Mouse (Mus musculus) lung, embryonic 14.5 days (tissue): Measurements from ENCODE around the gene Flg. TPM values are rescaled to one million over a fixed set of nuclear protein-coding genes. Genes with fewer than 3 reads are reported as not detected.
A peak's percentile ranks its signal among the peaks of the same experiment; 100 is the strongest.

Source experiments
- ATAC-seq: fragments of 200-750 bp; cut with Nextera tagmentation; 2 replicates; pipeline ENCODE4 v1.8.0; 2017; ENCODE audit warnings: mild to moderate bottlenecking, moderate TSS enrichment, moderate library complexity; ENCODE audit not compliant: insufficient read depth
- DNase-seq: peaks from one replicate; pipeline ENCODE4 v3.0.0-alpha.2; 2015
- H3K27ac ChIP-seq: fragments of 300-500 bp; sonication (generic); 2 replicates; pipeline ENCODE4 v1.5.1; 2014; ENCODE audit warnings: low read depth, mild to moderate bottlenecking, moderate library complexity
- H3K27me3 ChIP-seq: fragments of 300-500 bp; sonication (generic); 2 replicates; pipeline ENCODE4 v1.6.1; 2014; ENCODE audit warnings: low read length, control low read depth; ENCODE audit not compliant: insufficient read depth
- H3K36me3 ChIP-seq: fragments of 300-500 bp; sonication (generic); 2 replicates; pipeline ENCODE4 v1.6.1; 2014; ENCODE audit warnings: control low read depth; ENCODE audit not compliant: insufficient read depth
- H3K4me1 ChIP-seq: fragments of 300-500 bp; sonication (generic); 2 replicates; pipeline ENCODE4 v1.6.1; 2014; ENCODE audit warnings: antibody characterized with exemption, control low read depth; ENCODE audit not compliant: insufficient read depth
- H3K4me2 ChIP-seq: fragments of 300-500 bp; sonication (generic); 2 replicates; pipeline ENCODE4 v1.6.1; 2014; ENCODE audit warnings: mild to moderate bottlenecking
- H3K4me3 ChIP-seq: fragments of 300-500 bp; sonication (generic); 2 replicates; pipeline ENCODE4 v1.5.1; 2014; ENCODE audit warnings: low read depth, low read length
- H3K9ac ChIP-seq: fragments of 300-500 bp; sonication (generic); 2 replicates; pipeline ENCODE4 v1.6.1; 2014
- H3K9me3 ChIP-seq: fragments of 300-500 bp; sonication (generic); 2 replicates; pipeline ENCODE4 v1.6.1; 2016; ENCODE audit warnings: low read depth, low read length, control low read depth
- CTCF ChIP-seq: IDR thresholded peaks from 2 replicates; pipeline ENCODE4 v1.5.1; 2016; ENCODE audit warnings: antibody characterized with exemption, low read depth
- WGBS: fragments of 180-500 bp; shearing (Covaris S2); extraction: QIAGEN DNeasy Blood & Tissue Kit; methylation state at CpG from one replicate; pipeline ENCODE4 v1.1.7; 2014; 5-methylcytosine and 5-hydroxymethylcytosine counted together
- polyA plus RNA-seq: library from polyadenylated mRNA; unstranded; fragments of >200 nt; fragmentation: Nextera tagmentation; extraction: Ambion mirVana; gene quantifications from 2 replicates; pipeline ENCODE4 v1.2.1, GENCODE M21; 2014

Flg gene
- polyA plus RNA-seq: not detected in 2 replicates

- WGBS: 72% methylated on average over 2 of the region's 2 CpGs
- Histone ChIP-seq H3K4me3 (no peak within 1 kb of the TSS), H3K27ac (no peak within 1 kb of the TSS), H3K27me3 (no peaks in the 10 kb centered on the region), H3K4me2 (no peak within 1 kb of the TSS), H3K36me3 (no peaks in the 10 kb centered on the region), H3K9ac (no peak within 1 kb of the TSS), H3K9me3 (no peaks in the 10 kb centered on the region), H3K4me1 (no peaks in the 10 kb centered on the region)
- no peak for DNase-seq
- TF ChIP-seq CTCF: no peak
- no peak for ATAC-seq
Measured at GRCm38 (mm10) chr3:93273223-93273622, at the start of gene Flg. Gene Flg (plus strand): TSS chr3:93273523.

DNA sequence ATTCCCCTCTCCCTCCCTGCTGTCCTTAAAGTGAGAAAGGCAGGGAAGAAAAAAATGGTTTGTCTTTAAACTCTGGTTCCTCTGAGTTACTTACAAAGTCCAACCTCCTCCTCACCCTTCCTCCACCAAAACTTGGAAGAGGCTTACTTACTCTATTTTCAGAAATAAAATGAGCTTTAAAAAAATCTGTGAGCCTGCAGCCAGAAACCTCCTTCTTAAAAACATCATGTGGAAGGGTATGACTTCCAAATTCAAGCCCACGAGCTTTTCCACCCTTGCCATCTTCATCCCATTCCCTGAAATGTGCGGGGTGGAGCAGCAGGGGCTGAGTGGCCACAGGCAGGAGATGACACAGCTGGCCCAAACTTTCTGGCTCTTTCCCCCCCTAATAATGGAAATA, 24.2 kb downstream of the Flg start:
- ATAC-seq: no peak
- Histone ChIP-seq H3K4me2 (no peak overlapping the region), H3K4me1 (no peaks in the 10 kb centered on the region), H3K9me3 (no peaks in the 10 kb centered on the region), H3K36me3 (no peaks in the 10 kb centered on the region), H3K9ac (no peak overlapping the region), H3K27me3 (no peaks in the 10 kb centered on the region), H3K27ac (no peak overlapping the region), H3K4me3 (no peak overlapping the region)
- no peak for TF ChIP-seq CTCF
- WGBS: 66% methylated on average over 2 of the region's 2 CpGs
- no peak for DNase-seq

DNA sequence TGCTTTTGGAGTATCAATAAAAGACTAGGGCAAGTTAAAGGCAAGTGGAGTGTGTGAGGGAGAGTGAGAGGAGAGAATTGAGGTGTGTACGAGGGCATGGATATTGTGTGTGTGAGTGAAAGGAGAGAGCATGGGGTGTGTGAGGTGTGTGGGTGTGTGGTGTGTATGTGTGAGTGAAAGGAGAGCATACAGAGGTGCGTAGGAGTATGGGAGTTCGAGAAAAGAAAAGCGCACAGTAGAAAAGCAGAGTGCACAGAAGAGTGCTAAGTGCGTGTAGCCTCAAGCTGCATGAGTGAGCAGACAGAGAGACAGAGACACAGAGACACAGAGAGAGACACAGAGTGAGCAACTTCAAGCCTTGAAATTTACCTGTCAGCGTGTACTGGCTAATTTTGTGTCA, 26.5 kb downstream of the Flg start:
- no peak overlapping the region for H3K27ac ChIP-seq
- 77% methylated on average over 6 of the region's 6 CpGs for WGBS
- DNase-seq: no peak

GRCm38 (mm10) chr3:93301896-93302295, 28.6 kb downstream of the Flg start:
- ATAC-seq (no peak), DNase-seq (no peak)
- H3K9ac ChIP-seq: no peak overlapping the region
- no peak overlapping the region for H3K4me3 ChIP-seq
- H3K4me2 ChIP-seq: no peak overlapping the region
- no peak for TF ChIP-seq CTCF
- no peaks in the 10 kb centered on the region for H3K4me1 ChIP-seq
- no peaks in the 10 kb centered on the region for H3K36me3 ChIP-seq
- H3K27me3 ChIP-seq: no peaks in the 10 kb centered on the region
- no peaks in the 10 kb centered on the region for H3K9me3 ChIP-seq
- WGBS: 64% methylated on average over 3 of the region's 3 CpGs
- H3K27ac ChIP-seq: no peak overlapping the region

More for the DNA sequence above, 26.5 kb downstream of the Flg start:
- TF ChIP-seq CTCF: no peak
- ATAC-seq: no peak
- Histone ChIP-seq H3K36me3 (no peaks in the 10 kb centered on the region), H3K4me3 (no peak overlapping the region), H3K9me3 (no peaks in the 10 kb centered on the region), H3K4me2 (no peak overlapping the region), H3K27me3 (no peaks in the 10 kb centered on the region), H3K9ac (no peak overlapping the region), H3K4me1 (no peaks in the 10 kb centered on the region)

DNA sequence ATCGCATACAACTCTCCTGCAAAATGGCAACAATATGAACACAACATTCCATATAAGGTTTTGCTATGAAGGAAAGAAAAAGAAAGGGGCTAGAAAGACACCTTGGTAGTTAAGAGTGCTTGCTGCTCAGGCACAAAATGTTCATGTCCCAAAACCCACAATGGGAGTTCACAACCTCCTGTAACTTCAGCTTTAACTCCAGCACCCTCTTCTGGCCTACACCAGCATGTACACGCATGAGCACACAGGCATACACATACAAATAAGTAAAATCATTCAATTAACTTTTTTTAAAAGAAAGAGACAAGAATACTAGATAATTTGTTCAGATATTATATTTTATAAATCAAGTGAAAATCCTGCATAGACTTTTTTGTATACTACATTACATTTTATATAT, 32.8 kb downstream of the Flg start:
- H3K9ac ChIP-seq: no peak overlapping the region
- ATAC-seq: no peak
- WGBS: 79% methylated on average over 2 of the region's 2 CpGs

GRCm38 (mm10) chr3:93311371-93311770, 38.0 kb downstream of the Flg start:
- no peak overlapping the region for H3K27ac ChIP-seq
- ATAC-seq (no peak), DNase-seq (no peak)
- H3K27me3 ChIP-seq: no peaks in the 10 kb centered on the region
- no peaks in the 10 kb centered on the region for H3K9me3 ChIP-seq
- H3K4me1 ChIP-seq: no peaks in the 10 kb centered on the region
- no peak overlapping the region for H3K4me2 ChIP-seq
- WGBS: 58% methylated on average over 3 of the region's 3 CpGs
- TF ChIP-seq CTCF: no peak
- H3K4me3 ChIP-seq: no peak overlapping the region
- H3K9ac ChIP-seq: no peak overlapping the region
- no peaks in the 10 kb centered on the region for H3K36me3 ChIP-seq

More for the DNA sequence above, 32.8 kb downstream of the Flg start:
- DNase-seq: peak; percentile 22
- Histone ChIP-seq H3K4me1 (no peaks in the 10 kb centered on the region), H3K36me3 (no peaks in the 10 kb centered on the region), H3K27ac (no peak overlapping the region), H3K27me3 (no peaks in the 10 kb centered on the region), H3K4me2 (no peak overlapping the region), H3K9me3 (no peaks in the 10 kb centered on the region), H3K4me3 (no peak overlapping the region)
- peak; percentile 30; the same call in 1 of the 2 replicates for TF ChIP-seq CTCF

- no peak overlapping the region for H3K9ac ChIP-seq
- H3K4me2 ChIP-seq: no peak overlapping the region
- H3K9me3 ChIP-seq: no peaks in the 10 kb centered on the region
- H3K27me3 ChIP-seq: no peaks in the 10 kb centered on the region
- 87% methylated on average over 1 of the region's 1 CpGs for WGBS
- H3K4me1 ChIP-seq: no peaks in the 10 kb centered on the region
- H3K4me3 ChIP-seq: no peak overlapping the region
- ATAC-seq (no peak), DNase-seq (peak; percentile 8)
- H3K36me3 ChIP-seq: no peaks in the 10 kb centered on the region
- no peak overlapping the region for H3K27ac ChIP-seq
- 0 out of 2 replicates have a peak, but pooled peaks have one; percentile 16 for TF ChIP-seq CTCF
Measured at GRCm38 (mm10) chr3:93314388-93314787, 41.1 kb downstream of the Flg start.

DNA sequence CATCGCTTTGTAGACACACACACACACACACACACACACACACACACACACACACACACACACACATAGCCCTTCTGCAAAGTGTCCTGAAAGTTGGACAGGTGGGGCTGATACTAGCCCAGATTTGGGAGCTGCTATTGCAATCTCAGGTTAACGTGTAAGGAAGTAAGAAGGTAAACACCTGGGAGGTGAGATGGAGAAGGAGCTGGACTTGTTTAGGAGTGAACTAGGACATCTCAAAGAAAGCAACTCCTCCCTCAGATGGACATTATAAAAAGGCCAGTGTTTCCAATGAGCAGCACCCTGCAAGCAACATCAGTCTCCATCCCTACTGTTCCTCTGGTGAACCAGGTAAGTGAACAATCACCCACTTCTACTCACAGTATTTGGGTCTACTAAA, 46.1 kb downstream of the Flg start, which contains the start of gene Hrnr:
Gene Hrnr (plus strand): TSS at position 301 of the 400 bp plus-strand sequence.
- Histone ChIP-seq H3K4me1 (no peaks in the 10 kb centered on the region), H3K9ac (no peak within 1 kb of the TSS), H3K36me3 (no peaks in the 10 kb centered on the region), H3K4me3 (no peak within 1 kb of the TSS), H3K27ac (no peak within 1 kb of the TSS), H3K27me3 (no peaks in the 10 kb centered on the region), H3K4me2 (no peak within 1 kb of the TSS), H3K9me3 (no peaks in the 10 kb centered on the region)
- no peak for ATAC-seq
- WGBS: 55% methylated on average over 2 of the region's 2 CpGs
- no peak for DNase-seq
- no peak for TF ChIP-seq CTCF
